Comparison of ENCODE assay signal across 8 mouse cellular contexts in the genomic region with DNA sequence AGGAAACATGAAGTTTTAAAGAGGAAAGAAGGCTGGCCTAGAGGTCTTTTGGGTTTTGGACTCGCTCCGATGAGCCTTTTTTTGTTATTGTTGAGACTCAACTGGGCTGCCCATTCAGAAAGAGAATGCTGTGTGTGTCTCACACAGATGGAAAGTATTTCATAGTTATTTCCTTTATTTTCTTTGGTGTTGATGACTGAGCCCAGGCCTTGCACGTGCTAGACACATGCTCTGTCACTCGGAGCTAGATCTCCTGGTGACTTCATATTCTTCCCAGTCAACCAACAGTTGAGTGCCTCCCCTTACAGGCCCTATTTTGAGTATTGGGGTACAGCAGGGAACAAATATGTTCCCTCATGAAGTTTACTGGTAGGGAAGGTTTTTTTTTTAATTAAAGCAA. TPM values are rescaled to one million over a fixed set of nuclear protein-coding genes. Genes with fewer than 3 reads are reported as not detected.
A peak's percentile ranks its signal among the peaks of the same experiment; 100 is the strongest.
DNase-seq lines count a peak whose midpoint lies in the region; ATAC-seq and TF ChIP-seq lines count a peak whose summit lies in the region.

No protein-coding gene starts in this region.

- H3K4me3 ChIP-seq in liver, embryonic 11.5 days (ENCODE audit: low read depth, low read length) = peak overlapping the region; percentile 93
- H3K4me3 ChIP-seq in embryonic facial prominence, embryonic 13.5 days = peak overlapping the region; percentile 91
- peak overlapping the region; percentile 86; the same call in 1 of the 2 replicates for H3K4me3 ChIP-seq in intestine, postnatal 0 days (ENCODE audit: low read depth, low read length)
- H3K4me3 ChIP-seq in neural tube, embryonic 14.5 days (ENCODE audit: low read depth, low read length) = peak overlapping the region; percentile 89

- no peak for TF ChIP-seq CTCF in intestine, postnatal 0 days (IDR thresholded peaks at IDR 0.05; ENCODE audit: low read depth)

- H3K4me1 ChIP-seq in liver, embryonic 11.5 days (replicated peaks; ENCODE audit: control insufficient read depth, insufficient read depth, low read length) = peaks cover 9% of the 10 kb centered on the region
- H3K4me1 ChIP-seq in embryonic facial prominence, embryonic 13.5 days = peaks cover 20% of the 10 kb centered on the region
- peaks cover 4% of the 10 kb centered on the region; the same call in 1 of the 2 replicates for H3K4me1 ChIP-seq in intestine, postnatal 0 days (replicated peaks; ENCODE audit: control insufficient read depth, insufficient read depth, low read length)
- peaks cover 15% of the 10 kb centered on the region for H3K4me1 ChIP-seq in neural tube, embryonic 14.5 days (ENCODE audit: control insufficient read depth, insufficient read depth, low read length)

- DNase-seq in liver, embryonic 11.5 days (ENCODE audit: low spot score) = no peak
- no peak for DNase-seq in liver
- DNase-seq in adrenal gland, postnatal 25 days = no peak
- no peak for DNase-seq in cerebellum, postnatal 10 days
- DNase-seq in adrenal gland, postnatal 14 days = no peak

- H3K9ac ChIP-seq in liver, embryonic 11.5 days (ENCODE audit: low read depth, low read length) = peak overlapping the region; percentile 93; the same call in 1 of the 2 replicates
- H3K9ac ChIP-seq in embryonic facial prominence, embryonic 13.5 days = peak overlapping the region; percentile 91; the same call in 1 of the 2 replicates
- H3K9ac ChIP-seq in intestine, postnatal 0 days (ENCODE audit: low read depth, low read length) = no peak overlapping the region
- no peak overlapping the region; the same call in 1 of the 2 replicates for H3K9ac ChIP-seq in neural tube, embryonic 14.5 days (replicated peaks; ENCODE audit: low read depth, low read length)

- WGBS in liver, embryonic 11.5 days = 59% methylated on average over 4 of the region's 4 CpGs
- WGBS in embryonic facial prominence, embryonic 13.5 days = 57% methylated on average over 4 of the region's 4 CpGs
- 65% methylated on average over 4 of the region's 4 CpGs for WGBS in intestine, postnatal 0 days
- WGBS in neural tube, embryonic 14.5 days = 78% methylated on average over 4 of the region's 4 CpGs

- H3K4me2 ChIP-seq in liver, embryonic 11.5 days = peak overlapping the region; percentile 76
- H3K4me2 ChIP-seq in embryonic facial prominence, embryonic 13.5 days = peak overlapping the region; percentile 77
- H3K4me2 ChIP-seq in intestine, postnatal 0 days (replicated peaks; ENCODE audit: low read depth) = peak overlapping the region; percentile 89
- peak overlapping the region; percentile 63 for H3K4me2 ChIP-seq in neural tube, embryonic 14.5 days (ENCODE audit: low read depth, low read length)

- H3K27ac ChIP-seq in liver, embryonic 11.5 days (ENCODE audit: low read depth, low read length) = no peak overlapping the region
- H3K27ac ChIP-seq in embryonic facial prominence, embryonic 13.5 days = peak overlapping the region; percentile 96; the same call in 1 of the 2 replicates
- no peak overlapping the region for H3K27ac ChIP-seq in intestine, postnatal 0 days (ENCODE audit: low read depth, low read length)
- H3K27ac ChIP-seq in neural tube, embryonic 14.5 days (ENCODE audit: low read depth, low read length) = no peak overlapping the region

- H3K36me3 ChIP-seq in liver, embryonic 11.5 days (ENCODE audit: control insufficient read depth, insufficient read depth, low read length) = peaks cover 15% of the 10 kb centered on the region
- peaks cover 34% of the 10 kb centered on the region for H3K36me3 ChIP-seq in embryonic facial prominence, embryonic 13.5 days
- peaks cover 12% of the 10 kb centered on the region; the same call in 1 of the 2 replicates for H3K36me3 ChIP-seq in intestine, postnatal 0 days (ENCODE audit: control insufficient read depth, insufficient read depth)
- H3K36me3 ChIP-seq in neural tube, embryonic 14.5 days (ENCODE audit: control insufficient read depth, insufficient read depth, low read length) = peaks cover 17% of the 10 kb centered on the region; the same call in 1 of the 2 replicates

- ATAC-seq in liver, embryonic 11.5 days (replicated peaks; ENCODE audit: low FRiP score) = no peak
- no peak for ATAC-seq in embryonic facial prominence, embryonic 13.5 days (ENCODE audit: insufficient number of reproducible peaks, insufficient read depth, low FRiP score, low TSS enrichment, low read depth)
- no peak for ATAC-seq in intestine, postnatal 0 days
- no peak for ATAC-seq in neural tube, embryonic 14.5 days (ENCODE audit: low read depth)

- H3K9me3 ChIP-seq in liver, embryonic 11.5 days (ENCODE audit: control insufficient read depth, low read length) = no peaks in the 10 kb centered on the region
- H3K9me3 ChIP-seq in embryonic facial prominence, embryonic 13.5 days = no peaks in the 10 kb centered on the region
- no peaks in the 10 kb centered on the region for H3K9me3 ChIP-seq in intestine, postnatal 0 days (ENCODE audit: control insufficient read depth)
- H3K9me3 ChIP-seq in neural tube, embryonic 14.5 days (ENCODE audit: control insufficient read depth, low read length) = no peaks in the 10 kb centered on the region

- H3K27me3 ChIP-seq in liver, embryonic 11.5 days (replicated peaks; ENCODE audit: control insufficient read depth, insufficient read depth, low read length) = no peaks in the 10 kb centered on the region
- H3K27me3 ChIP-seq in embryonic facial prominence, embryonic 13.5 days = no peaks in the 10 kb centered on the region
- H3K27me3 ChIP-seq in intestine, postnatal 0 days (replicated peaks; ENCODE audit: control insufficient read depth, insufficient read depth, low read length) = no peaks in the 10 kb centered on the region
- H3K27me3 ChIP-seq in neural tube, embryonic 14.5 days (ENCODE audit: control insufficient read depth, insufficient read depth, low read length) = no peaks in the 10 kb centered on the region

RNA-seq across cellular contexts. Expression of a gene that starts 1.0 kb away (rescaled TPM):
- 57.7 and 63.0 TPM in 2 replicates for polyA plus RNA-seq in liver, embryonic 11.5 days (2014; fragmentation: Nextera tagmentation; extraction: Ambion mirVana)
- 58.4 and 61.8 TPM in 2 replicates for polyA plus RNA-seq in embryonic facial prominence, embryonic 13.5 days (2015; fragmentation: Nextera tagmentation; extraction: Ambion mirVana)
- polyA plus RNA-seq in intestine, postnatal 0 days (2015; fragmentation: Nextera tagmentation; extraction: Ambion mirVana) = 9.6 and 11.1 TPM in 2 replicates
- 33.9 and 37.1 TPM in 2 replicates for polyA plus RNA-seq in neural tube, embryonic 14.5 days (2014; fragmentation: Nextera tagmentation; extraction: Ambion mirVana)
- total RNA-seq in adrenal gland, postnatal 25 days (2021) = 34.2 and 35.9 TPM in 2 replicates
- 24.1 and 29.2 TPM in 2 replicates for total RNA-seq in adrenal gland, postnatal 14 days (2021)

RNA-seq across cellular contexts. Expression of a gene that starts 47.2 kb away (rescaled TPM):
- 59.3 and 69.4 TPM in 2 replicates for polyA plus RNA-seq in liver, embryonic 11.5 days (2014; fragmentation: Nextera tagmentation; extraction: Ambion mirVana)
- 54.3 and 55.0 TPM in 2 replicates for polyA plus RNA-seq in embryonic facial prominence, embryonic 13.5 days (2015; fragmentation: Nextera tagmentation; extraction: Ambion mirVana)
- polyA plus RNA-seq in intestine, postnatal 0 days (2015; fragmentation: Nextera tagmentation; extraction: Ambion mirVana) = 62.1 and 68.6 TPM in 2 replicates
- 92.6 and 115 TPM in 2 replicates for polyA plus RNA-seq in neural tube, embryonic 14.5 days (2014; fragmentation: Nextera tagmentation; extraction: Ambion mirVana)
- 141 and 192 TPM in 2 replicates for total RNA-seq in adrenal gland, postnatal 25 days (2021)
- total RNA-seq in adrenal gland, postnatal 14 days (2021) = 140 and 142 TPM in 2 replicates

RNA-seq across cellular contexts. Expression of a gene that starts 59.1 kb away (rescaled TPM):
- polyA plus RNA-seq in liver, embryonic 11.5 days (2014; fragmentation: Nextera tagmentation; extraction: Ambion mirVana) = 3.5 and 3.9 TPM in 2 replicates
- 5.7 and 6.0 TPM in 2 replicates for polyA plus RNA-seq in embryonic facial prominence, embryonic 13.5 days (2015; fragmentation: Nextera tagmentation; extraction: Ambion mirVana)
- 5.3 and 5.8 TPM in 2 replicates for polyA plus RNA-seq in intestine, postnatal 0 days (2015; fragmentation: Nextera tagmentation; extraction: Ambion mirVana)
- 7.6 and 9.4 TPM in 2 replicates for polyA plus RNA-seq in neural tube, embryonic 14.5 days (2014; fragmentation: Nextera tagmentation; extraction: Ambion mirVana)
- total RNA-seq in adrenal gland, postnatal 25 days (2021) = 35.5 and 37.7 TPM in 2 replicates
- total RNA-seq in adrenal gland, postnatal 14 days (2021) = 22.8 and 29.9 TPM in 2 replicates

Comparison
In these comparisons a context has a peak if more than half of its experiments do, and no peak if none do; other contexts are left out.
1. H3K9ac ChIP-seq: peak in liver, embryonic 11.5 days (single experiment) and embryonic facial prominence, embryonic 13.5 days (single experiment); none in intestine, postnatal 0 days (single experiment) and neural tube, embryonic 14.5 days (single experiment).
2. Peak in every context shown above with its lines, with median percentiles within 50 percentile points of each other: H3K4me2 ChIP-seq and H3K4me3 ChIP-seq.